Mouse (Mus musculus) lung, adult 2 months (tissue): ENCODE results near the gene Mb. TPM values are rescaled to one million over a fixed set of nuclear protein-coding genes. Genes with fewer than 3 reads are reported as not detected.

Source experiments
- DNase-seq: peaks from one replicate; pipeline ENCODE4 v3.0.0; 2022
- H3K4me1 ChIP-seq: fragments of 200-500 bp; 2 replicates; pipeline ENCODE4 v1.6.1; 2011; ENCODE audit warnings: low read length; ENCODE audit not compliant: control insufficient read depth, insufficient read depth
- H3K4me3 ChIP-seq: fragments of 200-500 bp; replicated peaks from 2 replicates; pipeline ENCODE3; 2011; ENCODE audit warnings: low read depth, mild to moderate bottlenecking, control low read depth, low read length; ENCODE audit errors: extremely low read depth
- CTCF ChIP-seq: fragments of 200-500 bp; IDR thresholded peaks from 2 replicates; pipeline ENCODE4 v1.5.1; 2011; ENCODE audit warnings: mild to moderate bottlenecking, low read length, control low read depth; ENCODE audit not compliant: insufficient read depth
- POLR2A ChIP-seq: fragments of 200-500 bp; IDR thresholded peaks from 2 replicates; pipeline ENCODE4 v1.6.1; 2011; ENCODE audit warnings: low read depth, mild to moderate bottlenecking, control low read depth, low read length, borderline replicate concordance; ENCODE audit errors: extremely low read depth
- WGBS: fragments of 180-500 bp; shearing (Covaris S2); methylation state at CpG from one replicate; pipeline ENCODE4 v1.1.7; 2018; 5-methylcytosine and 5-hydroxymethylcytosine counted together
- polyA plus RNA-seq: library from polyadenylated mRNA; depleted of rRNA; stranded (reverse); fragments of >200 nt; gene quantifications from 2 replicates; pipeline ENCODE4 v1.2.3, GENCODE M21; 2012; rRNA removed

Gene Mb
- polyA plus RNA-seq: 88.1 and 320 TPM in 2 replicates

DNA sequence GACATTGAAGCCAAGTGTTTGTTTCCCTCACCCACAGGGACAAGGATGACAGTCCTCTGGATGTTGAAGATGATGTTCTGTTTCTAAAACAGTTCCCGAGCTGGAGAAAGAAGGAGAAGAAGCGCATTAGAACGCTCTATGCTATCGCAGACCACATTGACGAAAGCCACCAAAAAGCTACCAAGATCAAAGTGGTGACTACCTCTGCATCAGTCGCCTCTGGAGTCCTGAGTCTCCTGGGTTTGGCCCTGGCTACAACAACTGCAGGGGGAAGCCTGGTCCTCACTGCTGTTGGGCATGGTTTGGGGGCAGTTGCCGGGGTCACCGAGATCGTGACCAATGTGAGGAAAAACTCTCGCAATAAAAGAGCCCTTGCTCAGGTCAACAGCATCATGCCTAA lies at the start of gene Mb:
Gene Mb (minus strand): TSS at position 101 of the 400 bp plus-strand sequence.
- no peak for TF ChIP-seq POLR2A
- no peak for TF ChIP-seq CTCF
- H3K4me1 ChIP-seq: no peaks in the 10 kb centered on the region
- WGBS: 89% methylated on average over 10 of the region's 10 CpGs
- H3K4me3 ChIP-seq: no peak within 1 kb of the TSS
- DNase-seq: no peak

DNA sequence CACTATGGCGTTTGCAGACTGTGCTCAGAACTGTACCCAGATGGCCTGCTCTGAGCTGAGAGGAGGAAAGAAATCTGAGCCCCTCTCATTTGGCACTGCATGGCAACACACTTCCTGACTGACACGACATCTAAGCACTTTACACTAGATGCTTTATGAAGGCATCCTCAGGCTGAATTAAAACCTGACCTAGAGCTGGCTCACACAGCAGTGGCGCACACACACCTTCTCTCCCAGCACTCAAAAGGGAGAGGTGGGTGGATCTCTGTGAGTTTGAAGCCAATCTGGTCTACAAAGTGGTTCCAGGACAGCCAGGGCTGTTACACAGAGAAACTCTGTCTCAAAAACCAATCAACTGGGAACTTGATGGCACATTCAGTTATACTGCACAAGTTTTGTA lies 49.3 kb upstream of the Mb start:
- H3K4me1 ChIP-seq: no peaks in the 10 kb centered on the region; the same call in 1 of the 2 replicates
- TF ChIP-seq POLR2A (no peak), CTCF (no peak)
- H3K4me3 ChIP-seq: no peak overlapping the region
- no peak for DNase-seq
- WGBS: 60% methylated on average over 3 of the region's 3 CpGs

DNA sequence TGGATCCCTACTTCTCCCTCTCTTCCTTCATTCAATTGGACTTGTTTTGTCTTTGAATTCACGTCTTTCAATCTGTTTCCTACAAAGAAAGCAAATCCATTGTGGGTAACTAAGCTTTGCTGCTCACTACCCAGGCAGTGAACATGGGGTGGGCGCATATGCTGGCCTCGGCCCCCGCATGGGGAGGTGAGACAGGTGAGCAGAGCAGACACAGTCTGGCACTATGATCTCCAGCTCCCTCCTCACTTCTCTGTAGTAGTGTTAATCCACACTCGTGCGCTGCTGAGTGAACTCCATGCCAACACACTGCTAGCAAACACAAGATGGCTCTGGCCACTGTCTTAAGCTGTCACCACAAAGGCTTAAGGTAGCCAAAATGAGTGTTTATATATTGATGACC lies 46.9 kb upstream of the Mb start:
- H3K4me3 ChIP-seq: no peak overlapping the region
- TF ChIP-seq POLR2A (no peak), CTCF (no peak)
- no peak for DNase-seq
- 93% methylated on average over 6 of the region's 6 CpGs for WGBS
- no peaks in the 10 kb centered on the region; the same call in 1 of the 2 replicates for H3K4me1 ChIP-seq

DNA sequence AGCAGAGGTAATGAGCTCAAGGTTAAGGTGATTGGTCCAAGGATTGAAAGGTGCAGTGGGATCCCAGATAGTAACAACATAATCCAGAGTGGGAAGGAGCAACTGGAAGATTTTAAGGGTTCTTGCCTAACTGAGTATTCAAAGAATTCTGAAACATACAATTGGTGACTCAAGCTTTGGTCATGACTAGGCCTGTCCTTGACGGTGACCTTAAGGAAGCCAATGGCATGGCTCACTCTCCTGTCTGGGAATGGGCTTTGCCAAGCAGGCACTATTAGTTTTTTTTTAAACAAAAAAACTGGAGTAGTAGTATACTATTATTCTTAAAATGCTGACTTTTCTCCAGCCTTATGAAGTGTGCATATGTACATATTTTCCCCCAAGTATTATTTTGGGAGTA lies 44.7 kb upstream of the Mb start:
- 80% methylated on average over 1 of the region's 1 CpGs for WGBS
- Histone ChIP-seq H3K4me3 (no peak overlapping the region), H3K4me1 (no peaks in the 10 kb centered on the region; the same call in 1 of the 2 replicates)
- no peak for TF ChIP-seq POLR2A
- no peak for TF ChIP-seq CTCF
- no peak for DNase-seq

DNA sequence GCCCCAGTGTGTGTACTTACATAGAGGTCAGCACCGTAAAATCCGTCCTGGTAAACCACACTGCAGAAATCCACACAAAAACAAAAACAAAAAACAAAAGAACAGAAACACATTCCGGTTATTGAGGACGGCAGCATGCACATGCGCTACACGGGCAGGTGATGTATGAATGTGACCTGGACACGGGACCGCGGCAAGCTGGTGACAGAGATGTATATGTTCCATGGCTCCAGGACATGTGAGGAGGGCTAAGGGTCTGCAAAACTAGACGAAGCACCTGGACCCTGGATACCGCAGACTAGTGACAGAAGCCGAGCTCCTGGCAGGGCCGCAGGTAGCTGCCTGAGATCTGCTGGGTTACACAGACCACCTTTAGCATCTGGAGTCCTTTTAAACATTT lies 44.0 kb upstream of the Mb start:
- TF ChIP-seq POLR2A: no peak
- no peak for TF ChIP-seq CTCF
- H3K4me1 ChIP-seq: no peaks in the 10 kb centered on the region; the same call in 1 of the 2 replicates
- DNase-seq: no peak
- 95% methylated on average over 13 of the region's 13 CpGs for WGBS
- H3K4me3 ChIP-seq: no peak overlapping the region

DNA sequence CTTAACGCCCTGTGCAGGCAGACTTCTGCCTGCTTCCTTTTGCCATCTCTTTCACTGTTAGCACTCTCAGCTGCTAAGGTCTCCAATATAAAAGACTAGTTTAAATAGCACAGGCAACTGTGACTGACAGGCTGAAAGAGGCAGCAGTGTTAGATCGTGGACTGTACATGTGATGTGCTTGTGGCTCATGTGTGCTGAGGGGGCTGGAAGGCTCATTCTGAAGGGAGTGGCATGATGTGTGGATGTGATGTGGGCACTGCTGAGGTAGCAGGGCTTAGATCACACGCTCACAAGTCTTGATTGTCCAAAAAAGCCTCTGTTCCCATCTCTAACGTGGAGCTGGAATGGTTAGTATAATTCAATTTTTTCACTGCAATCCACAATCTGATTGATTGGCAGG lies 40.9 kb upstream of the Mb start:
- no peaks in the 10 kb centered on the region for H3K4me1 ChIP-seq
- WGBS: 79% methylated on average over 4 of the region's 4 CpGs
- H3K4me3 ChIP-seq: no peak overlapping the region
- TF ChIP-seq POLR2A (no peak), CTCF (no peak)
- DNase-seq: no peak

DNA sequence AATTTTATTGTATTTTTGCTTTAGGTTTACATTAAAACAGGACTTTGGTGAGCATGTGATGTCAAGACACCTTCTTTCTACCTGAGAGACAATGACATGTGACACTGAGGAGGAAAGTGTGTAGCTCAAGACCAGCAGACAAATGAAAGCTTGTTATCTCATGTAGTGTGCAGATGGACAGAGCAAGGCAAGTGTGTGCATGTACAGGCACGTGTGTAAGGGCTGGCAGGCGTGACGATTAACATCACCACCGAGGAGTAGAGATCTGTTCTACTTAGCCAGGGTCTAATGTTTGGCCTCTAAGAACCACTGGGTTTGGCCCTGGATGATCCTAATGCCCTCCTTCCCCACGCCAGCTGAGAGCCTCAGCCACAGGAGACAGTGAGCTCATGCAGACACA lies 40.1 kb upstream of the Mb start:
- DNase-seq: no peak
- WGBS: 90% methylated on average over 5 of the region's 5 CpGs
- Histone ChIP-seq H3K4me3 (no peak overlapping the region), H3K4me1 (no peaks in the 10 kb centered on the region)
- no peak for TF ChIP-seq POLR2A

DNA sequence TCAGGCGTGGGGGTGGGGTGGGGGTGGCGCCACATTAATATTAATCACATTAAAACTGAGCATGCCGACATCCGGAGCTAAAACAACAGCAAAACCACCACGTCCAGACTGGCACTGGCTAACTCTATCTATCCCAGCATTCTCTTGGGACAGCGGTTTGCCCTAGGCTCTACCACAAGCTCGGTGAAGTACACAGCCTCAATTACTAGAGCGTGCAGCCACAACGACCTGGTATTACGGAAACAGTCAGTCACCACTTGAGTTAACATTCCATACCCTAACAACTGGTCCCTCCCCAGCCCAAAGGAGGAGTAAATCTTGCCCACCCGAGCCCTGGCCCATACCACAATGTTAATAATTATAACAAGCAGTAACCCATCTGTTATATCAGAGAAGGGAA lies 38.8 kb upstream of the Mb start:
- no peak for DNase-seq
- no peak for TF ChIP-seq CTCF
- no peak for TF ChIP-seq POLR2A

DNA sequence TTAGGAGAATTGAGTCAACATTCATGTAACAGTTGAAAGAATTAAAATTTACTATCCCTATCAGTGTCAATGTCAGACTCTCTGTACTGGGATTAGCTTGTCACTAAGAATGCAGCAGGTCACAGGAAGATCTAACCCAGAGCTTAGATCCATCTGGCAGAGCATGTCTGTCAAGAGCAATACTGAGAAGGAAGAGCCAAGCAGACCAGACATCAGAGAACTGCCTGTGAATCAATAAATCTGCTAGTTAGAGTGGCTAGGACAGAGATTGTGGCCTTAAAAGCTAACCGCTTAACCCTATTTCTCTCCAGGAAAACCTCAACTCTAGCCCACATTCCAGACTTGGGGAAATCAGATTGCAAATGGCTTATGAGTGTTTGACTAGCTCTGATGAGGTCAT lies 36.0 kb upstream of the Mb start:
- TF ChIP-seq CTCF (no peak), POLR2A (no peak)

More for the DNA sequence above, 38.8 kb upstream of the Mb start:
- Histone ChIP-seq H3K4me1 (no peaks in the 10 kb centered on the region), H3K4me3 (no peak overlapping the region)
- 75% methylated on average over 11 of the region's 11 CpGs for WGBS

DNA sequence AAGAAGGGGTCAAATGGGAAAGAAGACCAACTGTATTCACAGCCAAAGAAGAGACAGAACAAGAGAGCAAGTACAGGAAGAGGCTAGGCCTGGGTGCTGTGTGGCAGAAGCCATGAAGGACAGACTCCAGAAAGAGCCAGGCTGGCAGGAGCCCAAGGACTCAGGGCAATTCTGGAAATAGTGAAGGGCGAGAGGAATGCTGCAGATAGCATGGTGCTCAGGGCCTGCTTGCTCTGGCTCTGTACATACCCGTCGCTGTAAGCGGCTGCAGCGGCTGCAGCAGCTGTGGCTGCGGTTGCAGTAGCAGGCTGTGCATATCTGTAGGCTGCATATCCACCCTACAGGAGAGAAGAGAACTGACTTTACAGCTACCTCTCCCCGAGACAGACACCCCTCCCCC lies 35.3 kb upstream of the Mb start:
- no peak overlapping the region for H3K4me3 ChIP-seq
- no peak for TF ChIP-seq CTCF
- no peak for TF ChIP-seq POLR2A
- H3K4me1 ChIP-seq: peaks cover under 1% of the 10 kb centered on the region; the same call in 1 of the 2 replicates
- 81% methylated on average over 7 of the region's 7 CpGs for WGBS
- DNase-seq: no peak

More for the DNA sequence above, 36.0 kb upstream of the Mb start:
- no peak for DNase-seq
- Histone ChIP-seq H3K4me1 (no peaks in the 10 kb centered on the region), H3K4me3 (no peak overlapping the region)
- 82% methylated on average over 1 of the region's 1 CpGs for WGBS
